Mouse (Mus musculus): ENCODE measurements around the gene Ccdc69. TPM values are rescaled to one million over a fixed set of nuclear protein-coding genes. Genes with fewer than 3 reads are reported as not detected.
A peak's percentile ranks its signal among the peaks of the same experiment; 100 is the strongest.

Ccdc69 gene
- polyA plus RNA-seq, 1 experiment from 2014 or later = not detected

GRCm38 (mm10) chr11:55085396-55085795 lies 7.5 kb upstream of the Ccdc69 start:
- Histone ChIP-seq H3K4me3 (ENCODE audit: low read depth, low read length) (no peak overlapping the region), H3K9me3 (ENCODE audit: control insufficient read depth, low read length) (no peaks in the 10 kb centered on the region), H3K27me3 (ENCODE audit: control insufficient read depth, insufficient read depth, low read length) (no peaks in the 10 kb centered on the region), H3K36me3 (ENCODE audit: control insufficient read depth, insufficient read depth, low read length) (no peaks in the 10 kb centered on the region), H3K27ac (ENCODE audit: low read depth, low read length) (no peak overlapping the region), H3K4me1 (ENCODE audit: control insufficient read depth, insufficient read depth, low read length) (no peaks in the 10 kb centered on the region), H3K4me2 (ENCODE audit: low read depth, low read length) (no peak overlapping the region), H3K9ac (replicated peaks; ENCODE audit: low read depth, low read length) (no peak overlapping the region)
- ATAC-seq (ENCODE audit: low read depth) = no peak
- WGBS = 71% methylated on average over 5 of the region's 5 CpGs

- Histone ChIP-seq H3K4me2 (ENCODE audit: low read depth, low read length) (no peak overlapping the region), H3K4me1 (ENCODE audit: control insufficient read depth, insufficient read depth, low read length) (no peaks in the 10 kb centered on the region), H3K27me3 (ENCODE audit: control insufficient read depth, insufficient read depth, low read length) (no peaks in the 10 kb centered on the region), H3K36me3 (ENCODE audit: control insufficient read depth, insufficient read depth, low read length) (no peaks in the 10 kb centered on the region), H3K4me3 (ENCODE audit: low read depth, low read length) (no peak overlapping the region), H3K9me3 (ENCODE audit: control insufficient read depth, low read length) (no peaks in the 10 kb centered on the region), H3K9ac (replicated peaks; ENCODE audit: low read depth, low read length) (no peak overlapping the region), H3K27ac (ENCODE audit: low read depth, low read length) (no peak overlapping the region)
- no peak for ATAC-seq (ENCODE audit: low read depth)
- WGBS = 76% methylated on average over 4 of the region's 4 CpGs
These were observed 6.7 kb upstream of the Ccdc69 start for GRCm38 (mm10) chr11:55084629-55085028.

GRCm38 (mm10) chr11:55081206-55081605 lies 3.3 kb upstream of the Ccdc69 start:
- Histone ChIP-seq H3K4me3 (ENCODE audit: low read depth, low read length) (no peak overlapping the region), H3K9me3 (ENCODE audit: control insufficient read depth, low read length) (no peaks in the 10 kb centered on the region), H3K27me3 (ENCODE audit: control insufficient read depth, insufficient read depth, low read length) (no peaks in the 10 kb centered on the region), H3K36me3 (ENCODE audit: control insufficient read depth, insufficient read depth, low read length) (no peaks in the 10 kb centered on the region), H3K4me1 (ENCODE audit: control insufficient read depth, insufficient read depth, low read length) (peaks cover 5% of the 10 kb centered on the region; the same call in 1 of the 2 replicates), H3K27ac (ENCODE audit: low read depth, low read length) (no peak overlapping the region), H3K9ac (replicated peaks; ENCODE audit: low read depth, low read length) (no peak overlapping the region), H3K4me2 (ENCODE audit: low read depth, low read length) (no peak overlapping the region)
- no peak for ATAC-seq (ENCODE audit: low read depth)
- WGBS = 95% methylated on average over 9 of the region's 9 CpGs

GRCm38 (mm10) chr11:55079180-55079579 lies 1.2 kb upstream of the Ccdc69 start:
- Histone ChIP-seq H3K27me3 (ENCODE audit: control insufficient read depth, insufficient read depth, low read length) (no peaks in the 10 kb centered on the region), H3K27ac (ENCODE audit: low read depth, low read length) (no peak overlapping the region), H3K4me1 (ENCODE audit: control insufficient read depth, insufficient read depth, low read length) (peaks cover 5% of the 10 kb centered on the region; the same call in 1 of the 2 replicates), H3K9ac (replicated peaks; ENCODE audit: low read depth, low read length) (no peak overlapping the region), H3K4me3 (ENCODE audit: low read depth, low read length) (no peak overlapping the region), H3K4me2 (ENCODE audit: low read depth, low read length) (no peak overlapping the region), H3K9me3 (ENCODE audit: control insufficient read depth, low read length) (no peaks in the 10 kb centered on the region), H3K36me3 (ENCODE audit: control insufficient read depth, insufficient read depth, low read length) (no peaks in the 10 kb centered on the region)
- 67% methylated on average over 4 of the region's 4 CpGs for WGBS
- ATAC-seq (ENCODE audit: low read depth) = no peak

- Histone ChIP-seq H3K36me3 (ENCODE audit: control insufficient read depth, insufficient read depth, low read length) (no peaks in the 10 kb centered on the region), H3K9ac (replicated peaks; ENCODE audit: low read depth, low read length) (no peak overlapping the region), H3K9me3 (ENCODE audit: control insufficient read depth, low read length) (no peaks in the 10 kb centered on the region), H3K27ac (ENCODE audit: low read depth, low read length) (no peak overlapping the region), H3K4me3 (ENCODE audit: low read depth, low read length) (no peak overlapping the region), H3K4me2 (ENCODE audit: low read depth, low read length) (peak overlapping the region; percentile 83; the same call in 1 of the 2 replicates), H3K27me3 (ENCODE audit: control insufficient read depth, insufficient read depth, low read length) (no peaks in the 10 kb centered on the region), H3K4me1 (ENCODE audit: control insufficient read depth, insufficient read depth, low read length) (peaks cover 5% of the 10 kb centered on the region; the same call in 1 of the 2 replicates)
- 51% methylated on average over 3 of the region's 3 CpGs for WGBS
- no peak for ATAC-seq (ENCODE audit: low read depth)
These were observed 571 bp upstream of the Ccdc69 start for GRCm38 (mm10) chr11:55078502-55078901.

GRCm38 (mm10) chr11:55076234-55076633 lies 1.7 kb downstream of the Ccdc69 start:
- no peak overlapping the region for H3K4me3 ChIP-seq (ENCODE audit: low read depth, low read length)
- WGBS = 91% methylated on average over 5 of the region's 5 CpGs
- ATAC-seq (ENCODE audit: low read depth) = no peak
- no peak overlapping the region for H3K9ac ChIP-seq (replicated peaks; ENCODE audit: low read depth, low read length)
- no peak overlapping the region for H3K27ac ChIP-seq (ENCODE audit: low read depth, low read length)
- H3K36me3 ChIP-seq (ENCODE audit: control insufficient read depth, insufficient read depth, low read length) = no peaks in the 10 kb centered on the region
- no peaks in the 10 kb centered on the region for H3K9me3 ChIP-seq (ENCODE audit: control insufficient read depth, low read length)
- no peaks in the 10 kb centered on the region for H3K27me3 ChIP-seq (ENCODE audit: control insufficient read depth, insufficient read depth, low read length)
- H3K4me1 ChIP-seq (ENCODE audit: control insufficient read depth, insufficient read depth, low read length) = peaks cover 5% of the 10 kb centered on the region; the same call in 1 of the 2 replicates
- no peak overlapping the region for H3K4me2 ChIP-seq (ENCODE audit: low read depth, low read length)

GRCm38 (mm10) chr11:55075602-55076001 lies 2.3 kb downstream of the Ccdc69 start:
- H3K27me3 ChIP-seq (ENCODE audit: control insufficient read depth, insufficient read depth, low read length) = no peaks in the 10 kb centered on the region
- 59% methylated on average over 2 of the region's 2 CpGs for WGBS

GRCm38 (mm10) chr11:55073191-55073590 lies 4.7 kb downstream of the Ccdc69 start:
- Histone ChIP-seq H3K4me2 (ENCODE audit: low read depth, low read length) (no peak overlapping the region), H3K36me3 (ENCODE audit: control insufficient read depth, insufficient read depth, low read length) (no peaks in the 10 kb centered on the region), H3K9ac (replicated peaks; ENCODE audit: low read depth, low read length) (no peak overlapping the region), H3K27me3 (ENCODE audit: control insufficient read depth, insufficient read depth, low read length) (no peaks in the 10 kb centered on the region), H3K4me1 (ENCODE audit: control insufficient read depth, insufficient read depth, low read length) (peaks cover 3% of the 10 kb centered on the region; the same call in 1 of the 2 replicates), H3K9me3 (ENCODE audit: control insufficient read depth, low read length) (no peaks in the 10 kb centered on the region), H3K27ac (ENCODE audit: low read depth, low read length) (no peak overlapping the region), H3K4me3 (ENCODE audit: low read depth, low read length) (no peak overlapping the region)
- no peak for ATAC-seq (ENCODE audit: low read depth)
- 82% methylated on average over 10 of the region's 10 CpGs for WGBS

More at GRCm38 (mm10) chr11:55075602-55076001, 2.3 kb downstream of the Ccdc69 start:
- Histone ChIP-seq H3K27ac (ENCODE audit: low read depth, low read length) (no peak overlapping the region), H3K4me2 (ENCODE audit: low read depth, low read length) (no peak overlapping the region), H3K36me3 (ENCODE audit: control insufficient read depth, insufficient read depth, low read length) (no peaks in the 10 kb centered on the region), H3K4me3 (ENCODE audit: low read depth, low read length) (no peak overlapping the region), H3K9me3 (ENCODE audit: control insufficient read depth, low read length) (no peaks in the 10 kb centered on the region), H3K9ac (replicated peaks; ENCODE audit: low read depth, low read length) (no peak overlapping the region), H3K4me1 (ENCODE audit: control insufficient read depth, insufficient read depth, low read length) (peaks cover 5% of the 10 kb centered on the region; the same call in 1 of the 2 replicates)
- no peak for ATAC-seq (ENCODE audit: low read depth)

- Histone ChIP-seq H3K4me3 (ENCODE audit: low read depth, low read length) (no peak overlapping the region), H3K36me3 (ENCODE audit: control insufficient read depth, insufficient read depth, low read length) (no peaks in the 10 kb centered on the region), H3K4me2 (ENCODE audit: low read depth, low read length) (no peak overlapping the region), H3K9me3 (ENCODE audit: control insufficient read depth, low read length) (no peaks in the 10 kb centered on the region), H3K27me3 (ENCODE audit: control insufficient read depth, insufficient read depth, low read length) (no peaks in the 10 kb centered on the region), H3K9ac (replicated peaks; ENCODE audit: low read depth, low read length) (no peak overlapping the region), H3K27ac (ENCODE audit: low read depth, low read length) (no peak overlapping the region), H3K4me1 (ENCODE audit: control insufficient read depth, insufficient read depth, low read length) (no peaks in the 10 kb centered on the region)
- no peak for ATAC-seq (ENCODE audit: low read depth)
- WGBS = 89% methylated on average over 8 of the region's 8 CpGs
These were observed 5.5 kb downstream of the Ccdc69 start for GRCm38 (mm10) chr11:55072467-55072866.

Measured in neural tube, embryonic 14.5 days (tissue).